Mouse (Mus musculus) CH12.LX (cell line): Measurements from ENCODE around the gene Gm20388. TPM values are rescaled to one million over a fixed set of nuclear protein-coding genes. Genes with fewer than 3 reads are reported as not detected.
A peak's percentile ranks its signal among the peaks of the same experiment; 100 is the strongest.

ENCODE experiments used
- DNase-seq: peaks from one replicate; pipeline ENCODE4 v3.0.0-alpha.2; 2013; ENCODE audit errors: extremely low read depth
- H3K27ac ChIP-seq: 2 replicates; pipeline ENCODE4 v1.5.1; 2012; ENCODE audit warnings: low read depth, mild to moderate bottlenecking, control low read depth, moderate library complexity; ENCODE audit not compliant: insufficient read depth
- H3K27me3 ChIP-seq: replicated peaks from 2 replicates; pipeline ENCODE3; 2012; ENCODE audit warnings: inconsistent platforms
- H3K36me3 ChIP-seq, 2 experiments: replicated peaks in 1 of 2; 2 replicates each; pipeline versions ENCODE3 to v1.6.1; 2012; ENCODE audit warnings: inconsistent platforms in 1 of 2, low read length in 1 of 2, mild to moderate bottlenecking in 1 of 2, mixed read lengths in 1 of 2, moderate library complexity in 1 of 2; ENCODE audit not compliant: control insufficient read depth in 1 of 2, insufficient read depth in 1 of 2
- H3K4me1 ChIP-seq, 2 experiments: 2 replicates each; pipeline ENCODE4 v1.6.1; 2012; ENCODE audit warnings: inconsistent platforms in 1 of 2, moderate library complexity in 1 of 2; ENCODE audit not compliant: insufficient read depth in 2 of 2, control insufficient read depth in 1 of 2
- H3K4me2 ChIP-seq: 2 replicates; pipeline ENCODE4 v1.6.1; 2012; ENCODE audit warnings: low read depth, mild to moderate bottlenecking, control low read depth; ENCODE audit not compliant: poor library complexity, insufficient read depth, severe bottlenecking
- H3K4me3 ChIP-seq, 3 experiments: fragments of 150-350 bp in 1 of 3; sonication (generic) in 1 of 3; replicated peaks in 1 of 3; 2 replicates each; pipeline versions ENCODE3 to v1.5.1; 2011 to 2012; ENCODE audit warnings: low read depth in 2 of 3, low read length in 2 of 3, mild to moderate bottlenecking in 2 of 3, moderate library complexity in 2 of 3, control low read depth in 1 of 3, improper control_type of control experiment in 1 of 3, inconsistent platforms in 1 of 3, mixed read lengths in 1 of 3; ENCODE audit not compliant: poor library complexity in 1 of 3
- H3K79me2 ChIP-seq: replicated peaks from 2 replicates; pipeline ENCODE4 v1.6.1; 2012; ENCODE audit warnings: mild to moderate bottlenecking, moderate library complexity; ENCODE audit not compliant: control insufficient read depth, poor library complexity, insufficient read depth, severe bottlenecking; ENCODE audit errors: extremely low read depth
- H3K9ac ChIP-seq: 2 replicates; pipeline ENCODE4 v1.6.1; 2012; ENCODE audit warnings: low read depth, mild to moderate bottlenecking, control low read depth, moderate library complexity; ENCODE audit not compliant: insufficient read depth
- H3K9me3 ChIP-seq: replicated peaks from 2 replicates; pipeline ENCODE3; 2012; ENCODE audit warnings: low read length, inconsistent platforms, mixed read lengths
- CTCF ChIP-seq, 2 experiments: IDR thresholded peaks in 1 of 2; conservative IDR thresholded peaks in 1 of 2; 2 replicates each; pipeline ENCODE4 v1.5.1; 2011 to 2012; ENCODE audit warnings: low read depth in 2 of 2, low read length in 2 of 2, improper control_type of control experiment in 1 of 2, inconsistent platforms in 1 of 2, mild to moderate bottlenecking in 1 of 2, moderate library complexity in 1 of 2
- ELF1 ChIP-seq: IDR thresholded peaks from 2 replicates; pipeline ENCODE4 v1.6.1; 2014; ENCODE audit warnings: low read depth, mild to moderate bottlenecking, inconsistent platforms, low read length, improper control_type of control experiment
- MAZ ChIP-seq: IDR thresholded peaks from 2 replicates; pipeline ENCODE4 v1.6.1; 2012; ENCODE audit warnings: low read depth, mild to moderate bottlenecking, inconsistent platforms, low read length, improper control_type of control experiment, moderate library complexity
- MXI1 ChIP-seq: IDR thresholded peaks from 2 replicates; pipeline ENCODE4 v1.6.1; 2011; ENCODE audit warnings: mild to moderate bottlenecking, low read depth, low read length, improper control_type of control experiment
- MYC ChIP-seq: IDR thresholded peaks from 2 replicates; pipeline ENCODE4 v1.6.1; 2011; ENCODE audit warnings: low read depth, mild to moderate bottlenecking, improper control_type of control experiment, low read length
- PAX5 ChIP-seq: IDR thresholded peaks from 2 replicates; pipeline ENCODE4 v1.6.1; 2012; ENCODE audit warnings: low read length, inconsistent platforms, mixed read lengths
- RAD21 ChIP-seq: IDR thresholded peaks from 2 replicates; pipeline ENCODE4 v1.6.1; 2011; ENCODE audit warnings: low read depth, mild to moderate bottlenecking, low read length, improper control_type of control experiment, moderate library complexity
- SMC3 ChIP-seq: IDR thresholded peaks from 2 replicates; pipeline ENCODE4 v1.6.1; 2011; ENCODE audit warnings: low read depth, low read length, improper control_type of control experiment
- TBP ChIP-seq: conservative IDR thresholded peaks from 2 replicates; pipeline ENCODE4 v1.6.1; 2011; ENCODE audit warnings: low read depth, low read length, improper control_type of control experiment
- TCF12 ChIP-seq: IDR thresholded peaks from 2 replicates; pipeline ENCODE4 v1.6.1; 2014; ENCODE audit warnings: low read depth, mild to moderate bottlenecking, inconsistent platforms, low read length, improper control_type of control experiment
- USF1 ChIP-seq: IDR thresholded peaks from 2 replicates; pipeline ENCODE4 v1.6.1; 2014; ENCODE audit warnings: low read depth, mild to moderate bottlenecking, inconsistent platforms, low read length, improper control_type of control experiment
- ZNF384 ChIP-seq: IDR thresholded peaks from 2 replicates; pipeline ENCODE4 v1.6.1; 2012; ENCODE audit warnings: low read depth, low read length, improper control_type of control experiment, inconsistent platforms
- dilution Hi-C: fragments of 300-500 bp; cut with MboI; formaldehyde crosslinking; loops from 2 replicates; pipeline ENCODE4 v1.14.3; 2020; ENCODE audit warnings: low sequenced_read_pairs; ENCODE audit not compliant: extremely low pct_unique_long_range_greater_than_20kb, extremely low pct_ligation_motif_present
- in situ Hi-C: fragments of 300-500 bp; cut with MboI; formaldehyde crosslinking; loops from 3 replicates; pipeline ENCODE4 v1.14.3; 2019; ENCODE audit warnings: low sequenced_read_pairs, low pct_ligation_motif_present, low pct_unique_long_range_greater_than_20kb, mixed read lengths
- polyA plus RNA-seq: library from polyadenylated mRNA; unstranded; fragments of >175 nt; gene quantifications from 2 replicates; pipeline ENCODE4 v1.2.1, GENCODE M21; 2012; ENCODE audit warnings: low read depth; ENCODE audit not compliant: insufficient read length
- total RNA-seq, 2 experiments: library from RNA; depleted of rRNA; stranded (reverse); fragments of 300-350 nt in 1 of 2; fragments of >200 nt in 1 of 2; gene quantifications; 2 replicates each; pipeline ENCODE4 v1.2.3; 2012 to 2014

Gm20388 gene
- total and polyA plus RNA-seq, 3 experiments: 14.8 to 26.3 (median 22.2) TPM

DNA sequence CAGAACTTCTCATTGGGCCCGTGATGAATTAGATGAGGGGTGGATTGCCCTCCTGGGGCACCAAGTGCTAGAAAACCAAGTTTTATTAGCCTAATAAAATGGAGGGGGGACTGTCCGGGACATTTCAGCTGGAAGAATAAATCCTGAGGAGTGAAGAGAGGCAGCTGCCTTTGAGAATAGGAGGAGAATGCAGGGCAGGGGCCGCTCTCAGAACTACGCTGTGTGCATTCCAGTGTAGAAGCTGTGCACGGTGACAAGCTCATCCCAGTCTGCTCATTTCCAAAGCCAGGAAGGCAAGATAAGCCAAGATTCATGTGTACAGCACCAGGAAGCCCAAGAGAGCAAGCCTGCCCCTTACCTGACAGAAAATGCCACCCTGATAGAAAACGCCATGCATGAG is 1487.4 kb downstream of the Gm20388 start:
- Histone ChIP-seq H3K4me2 (no peak overlapping the region), H3K27me3 (peaks cover 89% of the 10 kb centered on the region), H3K9me3 (no peaks in the 10 kb centered on the region), H3K36me3 (no peaks in the 10 kb centered on the region), H3K27ac (no peak overlapping the region)
- TF ChIP-seq USF1 (no peak), RAD21 (no peak), MAZ (no peak), MYC (no peak)
- TF ChIP-seq, all 38 proteins: peak for 0
- DNase-seq: no peak
- Histone ChIP-seq H3K4me1 (peaks cover 4 to 7% of the 10 kb centered on the region in 2 experiments), H3K79me2 (no peaks in the 10 kb centered on the region), H3K4me3 (no peak overlapping the region), H3K9ac (no peak overlapping the region)
- in situ Hi-C loops: loop anchor here (5.0 kb wide), 1 partner anchor 114 kb away; no protein-coding TSS in a partner anchor
- dilution Hi-C loops: no loop called here

DNA sequence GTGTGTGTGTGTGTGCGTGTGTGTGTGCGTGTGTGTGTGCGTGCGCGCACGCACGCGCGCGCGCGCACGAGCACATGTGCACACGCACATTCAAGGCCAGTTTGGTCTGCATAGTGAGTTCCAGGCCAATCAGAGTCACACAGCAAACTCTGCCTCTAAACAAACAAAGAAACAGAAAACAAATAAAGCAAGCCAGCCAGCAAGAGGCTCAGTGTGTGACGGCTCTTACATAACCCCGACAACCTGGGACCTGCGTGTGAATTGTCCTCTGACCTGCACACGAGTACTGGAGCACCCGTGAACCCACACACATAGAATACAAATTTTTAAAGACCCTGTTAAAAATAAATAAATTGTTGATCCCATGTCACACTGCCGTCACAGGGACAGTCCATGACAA is 1488.1 kb downstream of the Gm20388 start:
- no peak for DNase-seq
- no peak overlapping the region for H3K27ac ChIP-seq
- dilution Hi-C loops (no loop called here), in situ Hi-C loops (loop anchor here (5.0 kb wide), 1 partner anchor 114 kb away; no protein-coding TSS in a partner anchor)
- H3K79me2 ChIP-seq: no peaks in the 10 kb centered on the region
- no peak overlapping the region for H3K4me2 ChIP-seq
- H3K36me3 ChIP-seq: no peaks in the 10 kb centered on the region
- H3K4me3 ChIP-seq: no peak overlapping the region
- peaks cover 89% of the 10 kb centered on the region for H3K27me3 ChIP-seq
- H3K9ac ChIP-seq: no peak overlapping the region
- H3K9me3 ChIP-seq: no peaks in the 10 kb centered on the region
- peaks cover under 1 to 4% of the 10 kb centered on the region in 2 experiments for H3K4me1 ChIP-seq
- TF ChIP-seq ELF1: no peak
- no peak for TF ChIP-seq CTCF (conservative IDR thresholded peaks at IDR 0.05 in 1 of 2, IDR thresholded peaks at IDR 0.05 in 1 of 2; ENCODE audit: low read depth in 2 of 2, low read length in 2 of 2)
- TF ChIP-seq ZNF384: no peak
- TF ChIP-seq MXI1: no peak
- TF ChIP-seq TBP: no peak

DNA sequence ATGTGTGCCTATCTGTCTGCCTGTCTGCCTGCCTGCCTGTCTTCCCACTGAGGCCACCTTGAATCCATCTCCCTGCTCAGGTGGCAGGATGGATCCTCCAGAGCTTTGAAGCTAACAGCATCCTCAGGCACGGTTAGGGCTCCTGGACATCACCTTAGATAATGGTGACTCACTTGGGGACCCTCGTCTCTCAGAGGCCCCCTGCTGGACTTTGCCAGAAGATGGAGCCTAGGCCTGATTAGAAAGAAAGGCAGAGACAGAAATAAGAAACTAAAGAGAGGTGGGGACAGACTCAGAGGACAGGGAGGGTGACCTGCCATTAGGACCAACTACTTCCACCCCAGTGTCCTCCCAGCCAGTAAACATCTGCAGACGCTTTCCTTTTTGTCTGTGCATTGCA is 1488.5 kb downstream of the Gm20388 start:
- TF ChIP-seq RAD21: peak; percentile 10
- no peak for TF ChIP-seq PAX5
- peak; percentile 40 for TF ChIP-seq SMC3
- TF ChIP-seq CTCF (conservative IDR thresholded peaks at IDR 0.05 in 1 of 2, IDR thresholded peaks at IDR 0.05 in 1 of 2; ENCODE audit: low read depth in 2 of 2, low read length in 2 of 2): peak in 1 of 2 experiments; percentile 43; a peak in 2 of 4 replicates
- TF ChIP-seq TCF12: no peak
- TF ChIP-seq, all 38 proteins: peak for 3
- Histone ChIP-seq H3K9me3 (peaks cover 1% of the 10 kb centered on the region), H3K4me3 (no peak overlapping the region), H3K27me3 (peaks cover 89% of the 10 kb centered on the region), H3K9ac (no peak overlapping the region), H3K4me1 (no peaks in the 10 kb centered on the region), H3K27ac (no peak overlapping the region), H3K4me2 (no peak overlapping the region), H3K36me3 (no peaks in the 10 kb centered on the region), H3K79me2 (no peaks in the 10 kb centered on the region)
- in situ Hi-C loops (loop anchor here (5.0 kb wide), 1 partner anchor 113 kb away; no protein-coding TSS in a partner anchor), dilution Hi-C loops (no loop called here)
- DNase-seq: no peak
